Mouse (Mus musculus) midbrain, embryonic 16.5 days (tissue): Measurements from ENCODE around the gene Cradd. TPM values are rescaled to one million over a fixed set of nuclear protein-coding genes. Genes with fewer than 3 reads are reported as not detected.

ENCODE experiments used
- ATAC-seq: fragments of 200-750 bp; cut with Nextera tagmentation; 2 replicates; pipeline ENCODE4 v1.8.0; 2017; ENCODE audit warnings: moderate TSS enrichment
- H3K27ac ChIP-seq: fragments of 300-500 bp; sonication (generic); 2 replicates; pipeline ENCODE4 v1.5.1; 2014; ENCODE audit warnings: mild to moderate bottlenecking, low read length, mixed read lengths
- H3K27me3 ChIP-seq: fragments of 300-500 bp; sonication (generic); 2 replicates; pipeline ENCODE4 v1.6.1; 2014; ENCODE audit warnings: low read depth, low read length, mixed read lengths; ENCODE audit not compliant: control insufficient read depth, insufficient read depth
- H3K36me3 ChIP-seq: fragments of 300-500 bp; sonication (generic); 2 replicates; pipeline ENCODE4 v1.6.1; 2014; ENCODE audit warnings: mild to moderate bottlenecking, low read length, moderate library complexity, mixed read lengths; ENCODE audit not compliant: control insufficient read depth, insufficient read depth
- H3K4me1 ChIP-seq: fragments of 300-500 bp; sonication (generic); 2 replicates; pipeline ENCODE4 v1.6.1; 2014; ENCODE audit warnings: mild to moderate bottlenecking, low read length, mixed read lengths; ENCODE audit not compliant: control insufficient read depth, insufficient read depth
- H3K4me2 ChIP-seq: fragments of 300-500 bp; sonication (generic); 2 replicates; pipeline ENCODE4 v1.6.1; 2014; ENCODE audit warnings: mild to moderate bottlenecking, low read length, mixed read lengths
- H3K4me3 ChIP-seq: fragments of 300-500 bp; sonication (generic); 2 replicates; pipeline ENCODE4 v1.5.1; 2014; ENCODE audit warnings: low read depth, mild to moderate bottlenecking, low read length, moderate library complexity, mixed read lengths
- H3K9ac ChIP-seq: fragments of 300-500 bp; sonication (generic); 2 replicates; pipeline ENCODE4 v1.6.1; 2014; ENCODE audit warnings: low read depth, low read length, mixed read lengths
- H3K9me3 ChIP-seq: fragments of 300-500 bp; sonication (generic); replicated peaks from 2 replicates; pipeline ENCODE4 v1.6.1; 2014; ENCODE audit warnings: mild to moderate bottlenecking, low read length, mixed read lengths; ENCODE audit not compliant: control insufficient read depth, poor library complexity, severe bottlenecking
- WGBS: fragments of 180-500 bp; shearing (Covaris S2); extraction: QIAGEN DNeasy Blood & Tissue Kit; methylation state at CpG from one replicate; pipeline ENCODE4 v1.1.7; 2014; 5-methylcytosine and 5-hydroxymethylcytosine counted together
- polyA plus RNA-seq: library from polyadenylated mRNA; unstranded; fragments of >200 nt; fragmentation: Nextera tagmentation; extraction: Ambion mirVana; gene quantifications from 2 replicates; pipeline ENCODE4 v1.2.1, GENCODE M21; 2015

The Cradd gene
- polyA plus RNA-seq, 1 experiment from 2014 or later: 11.1 TPM

DNA sequence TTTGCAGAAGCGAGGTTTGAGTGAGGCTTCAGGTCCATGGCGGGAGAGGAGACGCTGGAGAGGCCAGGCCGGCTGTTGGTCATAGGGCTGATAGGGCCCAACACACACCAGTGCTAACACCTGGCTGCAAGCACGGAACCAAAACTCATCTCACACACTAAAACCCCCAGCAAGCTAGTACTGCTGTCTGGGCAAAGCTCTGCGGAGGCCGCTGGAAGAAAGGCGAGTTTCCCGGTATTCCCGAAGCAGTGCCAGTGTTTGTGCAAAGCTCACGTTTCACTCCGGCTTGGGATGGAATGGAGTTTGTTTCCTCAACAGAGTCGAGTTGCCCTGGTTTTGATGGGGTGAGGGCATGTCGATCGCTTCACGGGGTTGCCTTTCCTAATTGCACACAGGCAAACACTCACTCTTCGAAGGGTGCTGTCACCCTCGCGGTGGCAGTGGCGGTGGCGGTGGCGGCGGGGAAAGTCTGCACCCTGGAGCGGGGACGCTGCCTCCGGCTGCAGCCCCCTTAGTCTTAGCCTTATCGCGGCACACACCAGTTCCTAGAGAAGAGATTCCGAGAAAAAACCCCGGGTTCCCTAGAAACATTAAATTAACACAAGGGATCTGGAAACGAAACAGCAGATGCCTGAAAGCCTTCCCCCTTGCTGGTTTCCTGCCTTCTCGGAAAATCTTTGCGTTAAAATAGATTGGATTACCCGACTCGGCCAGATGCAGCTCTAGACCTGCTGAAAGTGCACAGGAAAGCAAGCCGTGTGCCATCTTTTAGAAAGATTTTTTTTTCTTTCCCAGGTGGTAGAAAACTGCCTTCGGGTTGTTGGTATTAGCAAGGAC, 59.2 kb downstream of the Cradd start:
- H3K27ac ChIP-seq: no peak overlapping the region
- peaks cover 10% of the 10 kb centered on the region; the same call in 1 of the 2 replicates for H3K27me3 ChIP-seq
- 6% methylated on average over 37 of the region's 37 CpGs for WGBS
- H3K4me3 ChIP-seq: peak overlapping the region; percentile 37
- peak overlapping the region; percentile 42 for H3K9ac ChIP-seq
- H3K4me2 ChIP-seq: peak overlapping the region; percentile 72
- peak; percentile 44; the same call in 1 of the 2 replicates for ATAC-seq
- peaks cover 10% of the 10 kb centered on the region for H3K4me1 ChIP-seq
- no peaks in the 10 kb centered on the region for H3K36me3 ChIP-seq
- no peaks in the 10 kb centered on the region for H3K9me3 ChIP-seq

DNA sequence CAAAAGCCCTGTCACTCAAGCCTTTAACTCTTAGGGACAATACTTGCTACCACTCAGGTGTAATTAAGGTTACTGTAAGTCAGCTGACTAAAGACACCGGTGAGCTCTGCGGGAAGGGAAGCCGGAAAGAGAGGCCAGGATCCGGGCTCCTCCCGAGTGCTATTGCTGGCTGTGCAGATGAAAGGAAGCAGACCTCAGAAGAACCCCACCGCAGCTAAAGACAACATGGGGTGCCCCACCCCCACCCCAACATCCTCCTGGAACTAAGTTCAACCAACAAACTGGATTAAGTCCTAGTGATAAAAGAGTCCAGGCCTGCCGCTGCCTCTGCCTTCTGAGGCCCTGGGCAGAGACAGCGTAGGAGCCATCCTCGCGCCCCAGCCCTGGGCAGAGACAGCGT, 61.5 kb downstream of the Cradd start:
- Histone ChIP-seq H3K27ac (no peak overlapping the region), H3K4me1 (peaks cover 18% of the 10 kb centered on the region), H3K9ac (no peak overlapping the region), H3K4me3 (no peak overlapping the region), H3K4me2 (no peak overlapping the region), H3K27me3 (peaks cover 10% of the 10 kb centered on the region; the same call in 1 of the 2 replicates), H3K36me3 (no peaks in the 10 kb centered on the region), H3K9me3 (no peaks in the 10 kb centered on the region)
- no peak for ATAC-seq
- 28% methylated on average over 11 of the region's 11 CpGs for WGBS

DNA sequence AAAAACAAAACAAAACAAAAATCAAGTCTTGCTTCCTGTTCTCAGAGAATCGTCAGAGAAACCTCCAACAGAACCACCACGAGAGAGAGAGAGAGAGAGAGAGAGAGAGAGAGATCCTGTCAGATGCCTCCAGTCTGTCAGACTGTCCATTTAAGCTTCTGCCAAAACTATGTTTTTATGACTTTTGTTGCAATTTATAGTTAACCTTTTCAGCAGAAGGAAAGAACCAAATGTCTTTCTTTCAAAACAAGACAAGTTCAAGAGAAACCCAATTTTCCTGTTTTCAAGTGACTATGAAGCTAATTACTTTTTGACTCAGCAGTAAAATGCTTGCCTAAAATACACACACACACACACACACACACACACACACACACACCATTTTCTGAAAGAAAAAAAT, 62.7 kb downstream of the Cradd start:
- Histone ChIP-seq H3K9ac (no peak overlapping the region), H3K4me2 (no peak overlapping the region), H3K4me3 (no peak overlapping the region), H3K4me1 (peaks cover 18% of the 10 kb centered on the region), H3K9me3 (no peaks in the 10 kb centered on the region), H3K27me3 (peaks cover 10% of the 10 kb centered on the region; the same call in 1 of the 2 replicates), H3K27ac (no peak overlapping the region), H3K36me3 (no peaks in the 10 kb centered on the region)
- WGBS: 61% methylated on average over 2 of the region's 2 CpGs
- no peak for ATAC-seq

DNA sequence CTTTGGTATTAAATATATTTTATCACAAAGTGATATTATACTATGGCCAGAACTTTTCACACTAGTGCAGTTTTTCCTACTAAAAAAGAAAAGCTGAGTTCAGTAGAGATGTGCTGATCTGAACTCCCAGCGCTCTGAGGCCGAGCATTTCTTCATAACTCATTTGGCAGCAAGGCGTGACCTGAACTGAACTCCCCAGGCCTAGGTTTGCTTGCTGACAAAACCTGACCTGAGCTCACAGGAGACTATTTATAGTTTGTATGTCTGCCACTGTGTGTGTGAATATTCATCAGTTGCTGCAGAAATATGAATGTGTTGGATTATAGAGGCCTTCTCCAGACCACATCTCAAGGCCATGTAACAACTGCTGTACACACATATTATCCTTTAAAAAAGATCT, 63.5 kb downstream of the Cradd start:
- H3K27ac ChIP-seq: no peak overlapping the region
- H3K27me3 ChIP-seq: peaks cover 5% of the 10 kb centered on the region; the same call in 1 of the 2 replicates
- no peak overlapping the region for H3K9ac ChIP-seq
- no peak overlapping the region for H3K4me2 ChIP-seq
- H3K9me3 ChIP-seq: no peaks in the 10 kb centered on the region
- WGBS: 92% methylated on average over 3 of the region's 3 CpGs
- no peak for ATAC-seq
- no peak overlapping the region for H3K4me3 ChIP-seq
- peaks cover 16% of the 10 kb centered on the region for H3K4me1 ChIP-seq
- no peaks in the 10 kb centered on the region for H3K36me3 ChIP-seq

DNA sequence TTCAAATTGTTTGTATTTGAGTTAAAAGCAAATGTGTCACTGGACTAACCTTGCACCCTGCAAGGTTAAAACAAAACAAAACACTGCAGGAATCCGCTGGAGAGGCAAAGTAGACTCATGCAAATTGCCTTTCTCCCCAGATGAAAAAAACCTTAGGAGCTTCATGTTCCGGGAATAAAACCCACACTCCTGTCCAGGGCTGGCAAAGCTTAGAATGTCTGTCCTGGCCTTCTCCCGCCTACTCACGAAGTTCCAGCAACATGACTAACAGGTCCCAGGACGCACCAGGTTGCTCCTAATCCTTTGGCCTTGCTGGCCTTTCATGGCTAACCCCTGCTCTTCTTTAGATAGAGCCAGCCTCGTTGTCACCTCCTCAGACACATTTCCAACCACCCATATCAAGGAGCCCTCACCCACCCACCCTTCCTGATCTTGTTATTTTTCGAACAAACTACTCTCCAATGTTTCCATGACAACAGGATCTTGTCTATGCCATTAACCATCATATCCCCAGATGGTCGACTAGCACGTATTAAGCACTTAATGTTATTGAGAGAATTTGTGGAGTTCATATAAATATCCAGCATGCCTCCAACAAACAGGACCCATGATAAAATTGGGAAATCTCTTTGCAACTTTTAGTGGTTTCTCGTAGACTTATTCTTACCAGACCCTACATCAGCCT, 65.3 kb downstream of the Cradd start:
- WGBS: 56% methylated on average over 10 of the region's 10 CpGs
- H3K9me3 ChIP-seq: no peaks in the 10 kb centered on the region
- ATAC-seq: no peak

DNA sequence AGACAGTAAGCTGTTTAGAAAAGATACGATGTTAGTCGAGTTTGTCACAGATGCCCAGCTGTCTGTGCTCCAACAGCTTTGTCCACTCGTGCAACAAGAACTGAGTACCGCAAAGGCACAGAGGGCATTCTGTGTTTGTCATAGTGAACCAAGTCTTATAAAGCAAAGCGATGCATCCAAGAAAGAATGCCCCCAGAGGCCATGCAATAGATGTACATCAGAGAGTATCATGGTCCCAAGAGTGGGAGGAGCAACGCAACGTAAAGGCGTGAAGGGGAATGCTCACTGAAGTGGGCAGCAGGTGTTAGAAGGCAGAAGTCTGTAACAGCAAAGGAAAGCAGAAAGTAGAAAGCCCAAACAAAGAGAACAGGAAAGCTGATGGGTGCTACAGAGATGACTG, 66.0 kb downstream of the Cradd start:
- Histone ChIP-seq H3K27ac (no peak overlapping the region), H3K4me1 (peaks cover 14% of the 10 kb centered on the region), H3K36me3 (no peaks in the 10 kb centered on the region), H3K4me2 (no peak overlapping the region), H3K9me3 (no peaks in the 10 kb centered on the region), H3K27me3 (no peaks in the 10 kb centered on the region; the same call in 1 of the 2 replicates), H3K4me3 (no peak overlapping the region), H3K9ac (no peak overlapping the region)
- no peak for ATAC-seq
- 54% methylated on average over 8 of the region's 8 CpGs for WGBS

More for the DNA sequence above, 65.3 kb downstream of the Cradd start:
- H3K4me1 ChIP-seq: peaks cover 14% of the 10 kb centered on the region
- no peak overlapping the region for H3K4me3 ChIP-seq
- H3K9ac ChIP-seq: no peak overlapping the region
- no peak overlapping the region for H3K27ac ChIP-seq
- no peak overlapping the region; the same call in 1 of the 2 replicates for H3K4me2 ChIP-seq
- no peaks in the 10 kb centered on the region for H3K36me3 ChIP-seq
- H3K27me3 ChIP-seq: peaks cover 4% of the 10 kb centered on the region; the same call in 1 of the 2 replicates

DNA sequence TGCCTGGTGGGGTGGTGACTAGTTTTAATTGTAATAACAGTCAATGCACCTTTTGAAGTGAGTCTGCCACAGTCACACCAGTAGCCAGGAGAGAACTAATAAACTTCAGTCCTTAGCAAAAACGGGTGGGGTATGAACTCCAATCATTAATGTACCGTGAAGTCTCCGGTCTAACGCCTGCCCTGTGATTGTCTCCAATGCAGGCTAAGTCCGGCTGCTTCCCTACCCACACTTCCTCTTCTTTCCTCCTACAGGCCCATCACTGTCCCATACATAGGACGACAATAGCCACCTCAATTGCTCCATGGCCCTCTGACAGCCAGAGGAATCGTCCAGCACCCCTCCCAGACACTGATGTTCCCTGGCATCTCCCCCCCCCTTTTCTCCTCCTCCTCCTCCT, 67.8 kb downstream of the Cradd start:
- no peaks in the 10 kb centered on the region for H3K36me3 ChIP-seq
- H3K9ac ChIP-seq: no peak overlapping the region
- H3K9me3 ChIP-seq: no peaks in the 10 kb centered on the region
- H3K4me2 ChIP-seq: no peak overlapping the region
- ATAC-seq: no peak
- H3K27ac ChIP-seq: no peak overlapping the region
- H3K4me1 ChIP-seq: peaks cover 14% of the 10 kb centered on the region
- 20% methylated on average over 7 of the region's 7 CpGs for WGBS
- H3K4me3 ChIP-seq: no peak overlapping the region
- no peaks in the 10 kb centered on the region for H3K27me3 ChIP-seq

DNA sequence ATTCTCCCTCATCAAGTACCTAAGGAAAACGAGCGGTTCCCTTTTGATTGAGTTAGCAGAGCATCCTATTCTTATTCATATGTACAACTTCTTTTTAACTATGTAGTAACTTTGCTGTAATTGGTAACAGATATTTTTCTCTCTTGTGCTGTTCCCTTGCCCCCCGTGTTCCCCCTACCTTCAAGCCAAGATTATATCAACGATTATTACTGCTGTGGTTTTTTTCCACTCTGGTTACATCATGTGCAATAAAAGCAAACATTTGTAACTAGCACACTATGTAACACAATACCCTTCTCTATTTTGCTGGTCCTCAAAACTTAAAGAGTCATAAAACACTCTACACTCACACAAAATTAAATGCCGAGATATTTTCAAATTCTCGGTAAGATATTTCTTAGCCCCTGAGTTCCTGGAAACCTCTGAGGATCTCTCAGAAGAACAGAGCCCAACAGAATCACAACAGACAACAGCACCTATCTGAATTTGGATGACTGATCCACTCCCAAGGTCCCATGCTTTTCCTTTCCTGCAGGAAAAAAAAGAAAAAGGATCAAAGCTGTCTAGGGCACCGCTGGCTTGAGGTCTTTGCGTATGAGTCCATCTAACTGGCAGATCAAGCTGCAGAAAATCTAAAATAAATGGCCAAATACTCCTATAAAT, 68.8 kb downstream of the Cradd start:
- H3K9ac ChIP-seq: no peak overlapping the region
- H3K4me2 ChIP-seq: no peak overlapping the region
- H3K4me3 ChIP-seq: no peak overlapping the region
- no peak for ATAC-seq
- no peak overlapping the region for H3K27ac ChIP-seq
- WGBS: 74% methylated on average over 8 of the region's 8 CpGs
- H3K27me3 ChIP-seq: no peaks in the 10 kb centered on the region
- H3K36me3 ChIP-seq: no peaks in the 10 kb centered on the region
- no peaks in the 10 kb centered on the region for H3K9me3 ChIP-seq
- H3K4me1 ChIP-seq: peaks cover 14% of the 10 kb centered on the region
